Mouse (Mus musculus) limb, embryonic 15.5 days (tissue): ENCODE measurements around the gene Hoxb6. TPM values are rescaled to one million over a fixed set of nuclear protein-coding genes. Genes with fewer than 3 reads are reported as not detected.
A peak's percentile ranks its signal among the peaks of the same experiment; 100 is the strongest.

Source experiments
- ATAC-seq: fragments of 200-750 bp; cut with Nextera tagmentation; 2 replicates; pipeline ENCODE4 v1.8.0; 2017; ENCODE audit warnings: low read depth, moderate TSS enrichment; ENCODE audit not compliant: insufficient number of reproducible peaks, low FRiP score, low TSS enrichment
- H3K27ac ChIP-seq: fragments of 300-500 bp; sonication (generic); 2 replicates; pipeline ENCODE4 v1.5.1; 2015; ENCODE audit warnings: moderate library complexity, mild to moderate bottlenecking, inconsistent platforms
- H3K27me3 ChIP-seq: fragments of 300-500 bp; sonication (generic); 2 replicates; pipeline ENCODE4 v1.6.1; 2015; ENCODE audit warnings: inconsistent platforms
- H3K36me3 ChIP-seq: fragments of 300-500 bp; sonication (generic); 2 replicates; pipeline ENCODE4 v1.6.1; 2015; ENCODE audit warnings: inconsistent platforms
- H3K4me1 ChIP-seq: fragments of 300-500 bp; sonication (generic); 2 replicates; pipeline ENCODE4 v1.6.1; 2015; ENCODE audit warnings: inconsistent platforms
- H3K4me2 ChIP-seq: fragments of 300-500 bp; sonication (generic); 2 replicates; pipeline ENCODE4 v1.6.1; 2015; ENCODE audit warnings: mild to moderate bottlenecking, inconsistent platforms
- H3K4me3 ChIP-seq: fragments of 300-500 bp; sonication (generic); 2 replicates; pipeline ENCODE4 v1.5.1; 2015; ENCODE audit warnings: mild to moderate bottlenecking, inconsistent platforms
- H3K9ac ChIP-seq: fragments of 300-500 bp; sonication (generic); 2 replicates; pipeline ENCODE4 v1.6.1; 2015; ENCODE audit warnings: inconsistent platforms
- H3K9me3 ChIP-seq: fragments of 300-500 bp; sonication (generic); 2 replicates; pipeline ENCODE4 v1.6.1; 2016; ENCODE audit warnings: inconsistent platforms
- WGBS: fragments of 180-500 bp; shearing (Covaris S2); methylation state at CpG from one replicate; pipeline ENCODE4 v1.1.7; 2015; 5-methylcytosine and 5-hydroxymethylcytosine counted together
- polyA plus RNA-seq: library from polyadenylated mRNA; unstranded; fragments of >200 nt; fragmentation: Nextera tagmentation; extraction: Ambion mirVana; gene quantifications from 2 replicates; pipeline ENCODE4 v1.2.1, GENCODE M21; 2015

Gene Hoxb6
- 0.31 and 0.55 TPM in 2 replicates for polyA plus RNA-seq

DNA sequence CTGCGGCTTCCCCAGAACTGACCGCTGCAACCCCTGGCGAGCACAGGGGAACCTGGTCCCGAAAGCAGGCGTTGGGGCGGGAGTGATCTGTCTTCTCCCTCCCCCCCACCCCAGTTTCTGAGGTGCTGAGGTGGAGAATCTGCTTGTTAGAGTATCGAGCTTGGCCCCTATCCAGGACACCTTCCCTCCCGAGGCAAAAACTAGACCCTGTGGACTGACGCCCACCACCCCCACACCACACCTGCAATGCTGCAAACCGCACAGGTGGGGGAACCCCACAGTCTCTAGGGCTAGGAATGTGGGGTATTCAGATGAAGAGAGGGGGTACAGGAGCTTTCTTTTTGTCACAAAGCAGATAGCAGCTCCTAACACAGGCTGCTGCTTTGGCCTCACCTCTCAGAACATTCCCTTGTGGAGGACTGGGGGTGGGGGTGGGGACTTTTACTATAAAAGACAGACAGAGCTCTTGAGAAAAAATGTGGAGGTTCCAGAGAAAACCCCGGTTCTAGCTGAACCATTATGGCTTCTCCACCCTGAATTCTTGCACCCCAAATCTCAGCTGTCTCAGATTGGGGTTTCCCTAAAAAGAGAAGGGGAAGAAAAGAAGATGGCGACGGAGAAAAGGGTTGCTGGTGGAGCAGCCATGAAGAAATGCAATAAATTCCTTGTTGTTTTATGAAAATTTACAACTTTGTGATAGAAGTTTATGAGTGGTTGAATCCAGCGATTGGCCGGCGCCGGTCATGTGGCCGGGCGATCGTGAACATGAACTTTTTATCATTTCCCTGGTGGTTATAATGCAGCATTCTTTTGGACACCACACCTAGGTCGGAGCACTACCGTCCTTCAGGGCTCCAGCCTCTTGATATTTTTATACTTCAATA lies at the start of gene Hoxb6:
TSS of gene Hoxb6 (plus strand) at position 796 of the 884 bp plus-strand sequence.
- WGBS: 6% methylated on average over 22 of the region's 22 CpGs
- Histone ChIP-seq H3K4me3 (peak within 1 kb of the TSS; percentile 28), H3K4me2 (peak within 1 kb of the TSS; percentile 4; the same call in 1 of the 2 replicates)

DNA sequence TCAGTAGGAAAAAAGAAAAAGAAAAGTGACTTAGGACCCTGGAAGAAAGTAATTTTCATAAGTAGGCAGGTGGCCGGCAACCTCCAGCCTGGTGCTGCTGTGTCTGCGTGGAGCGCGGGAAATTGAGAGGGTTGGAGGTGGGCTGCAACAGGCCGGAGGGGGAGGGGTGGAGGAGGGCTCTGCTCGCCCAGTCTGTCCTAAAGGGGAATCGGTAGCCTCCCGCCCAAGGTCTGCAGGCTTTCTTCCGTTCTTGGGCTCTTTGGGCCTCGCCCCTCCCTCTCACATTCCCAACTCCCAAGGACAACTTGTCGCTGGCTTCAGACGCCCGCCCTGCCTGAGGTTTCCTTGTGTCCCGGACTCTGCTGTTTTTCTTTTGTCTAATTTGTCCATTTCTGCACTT lies 41.4 kb upstream of the Hoxb6 start:
- no peak for ATAC-seq
- Histone ChIP-seq H3K36me3 (no peaks in the 10 kb centered on the region), H3K9me3 (no peaks in the 10 kb centered on the region), H3K4me1 (peaks cover 22% of the 10 kb centered on the region), H3K4me3 (peak overlapping the region; percentile 36), H3K9ac (no peak overlapping the region), H3K27me3 (peaks cover 63% of the 10 kb centered on the region), H3K4me2 (no peak overlapping the region), H3K27ac (no peak overlapping the region)
- 1% methylated on average over 14 of the region's 14 CpGs for WGBS

More for the DNA sequence above, at the start of gene Hoxb6:
- H3K27me3 ChIP-seq: peaks cover 98% of the 10 kb centered on the region
- H3K9ac ChIP-seq: no peak within 1 kb of the TSS
- H3K9me3 ChIP-seq: no peaks in the 10 kb centered on the region
- H3K4me1 ChIP-seq: peaks cover 16% of the 10 kb centered on the region
- no peak for ATAC-seq
- H3K36me3 ChIP-seq: no peaks in the 10 kb centered on the region
- H3K27ac ChIP-seq: no peak within 1 kb of the TSS; the same call in 1 of the 2 replicates

DNA sequence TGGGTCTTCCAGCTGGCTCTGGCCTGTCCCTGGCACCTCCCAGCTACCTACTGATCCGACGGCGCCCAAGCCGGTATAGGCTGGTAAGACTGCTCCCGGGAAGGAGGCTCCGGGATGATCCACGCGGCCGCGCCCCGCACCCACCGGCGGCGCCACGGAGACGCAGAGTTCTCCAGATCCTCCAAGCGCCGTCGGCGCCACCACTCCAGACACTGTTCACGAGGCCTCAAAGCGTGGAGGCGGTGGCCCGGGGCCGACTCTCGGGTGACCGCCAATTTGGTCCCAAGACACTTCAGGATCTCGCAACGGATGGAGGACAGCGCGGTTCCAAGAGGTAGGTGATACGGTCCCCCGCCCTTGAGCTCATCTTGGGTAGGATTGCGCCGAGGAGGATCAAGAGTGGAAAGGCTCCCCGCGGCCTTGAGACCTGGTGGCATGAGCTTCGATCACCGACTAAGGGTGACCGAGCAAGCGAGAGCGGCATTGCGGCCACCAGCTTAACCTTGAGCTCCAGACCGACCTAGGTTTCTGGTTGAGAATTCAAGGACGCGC lies 40.7 kb upstream of the Hoxb6 start:
- 0 out of 2 replicates have a peak overlapping the region, but pooled peaks have one; percentile 27 for H3K27ac ChIP-seq
- H3K4me2 ChIP-seq: peak overlapping the region; percentile 36
- peaks cover 22% of the 10 kb centered on the region for H3K4me1 ChIP-seq
- 1% methylated on average over 46 of the region's 46 CpGs for WGBS
- H3K9ac ChIP-seq: peak overlapping the region; percentile 23
- H3K27me3 ChIP-seq: peaks cover 70% of the 10 kb centered on the region
- ATAC-seq: no peak
- no peaks in the 10 kb centered on the region for H3K36me3 ChIP-seq
- H3K9me3 ChIP-seq: no peaks in the 10 kb centered on the region
- H3K4me3 ChIP-seq: peak overlapping the region; percentile 36

DNA sequence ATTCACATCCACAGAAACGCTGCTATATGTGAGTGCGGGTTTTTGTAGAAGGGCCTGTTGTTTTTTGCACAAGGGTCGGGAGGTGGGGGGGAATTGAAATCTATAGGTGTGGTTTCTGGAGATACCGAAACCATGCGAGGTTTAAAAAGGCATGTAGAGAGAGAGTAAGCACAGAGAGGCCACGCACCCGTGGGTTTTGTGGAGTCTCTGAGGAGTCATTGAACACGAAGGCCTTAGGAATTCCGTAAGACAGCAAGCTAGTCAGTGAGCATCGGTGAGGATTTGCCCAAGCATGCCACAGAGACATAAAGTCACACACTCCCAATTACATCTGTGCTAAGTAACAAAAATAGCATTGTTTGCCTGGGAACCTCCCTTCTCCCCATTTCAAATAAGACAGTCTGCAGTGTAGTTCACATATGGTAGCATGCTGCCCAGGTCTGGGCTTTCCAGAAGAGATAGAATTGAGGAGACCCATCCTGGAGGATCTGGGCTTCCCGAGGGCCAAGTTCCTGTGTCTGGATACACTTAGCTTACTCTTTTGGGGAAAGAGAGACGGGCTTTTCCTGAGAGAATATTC lies 39.6 kb upstream of the Hoxb6 start:
- no peaks in the 10 kb centered on the region for H3K9me3 ChIP-seq
- no peak for ATAC-seq
- no peak overlapping the region for H3K9ac ChIP-seq
- peak overlapping the region; percentile 36; the same call in 1 of the 2 replicates for H3K4me2 ChIP-seq
- H3K36me3 ChIP-seq: no peaks in the 10 kb centered on the region
- peaks cover 22% of the 10 kb centered on the region for H3K4me1 ChIP-seq
- H3K4me3 ChIP-seq: peak overlapping the region; percentile 36
- H3K27ac ChIP-seq: no peak overlapping the region
- peaks cover 79% of the 10 kb centered on the region for H3K27me3 ChIP-seq
- WGBS: 5% methylated on average over 12 of the region's 12 CpGs

DNA sequence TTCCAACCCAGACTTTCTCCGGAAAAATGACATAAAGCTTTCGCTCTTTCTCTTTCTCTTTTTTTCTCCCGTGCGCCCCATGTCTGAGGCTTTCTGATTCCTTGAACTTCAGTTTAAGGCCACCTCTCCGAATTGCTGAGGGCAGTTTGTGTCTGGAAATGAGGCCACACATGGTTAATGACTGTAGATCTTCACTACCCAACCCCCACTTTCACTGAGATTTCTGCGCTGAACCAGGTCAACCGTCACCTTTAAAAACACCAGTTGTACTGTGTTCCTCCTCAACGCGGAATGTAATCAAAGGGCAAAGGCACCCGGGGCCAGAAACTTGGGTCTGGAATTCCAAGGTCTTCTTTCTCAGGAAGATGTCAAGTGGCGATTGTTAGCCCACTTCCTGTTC lies 38.1 kb upstream of the Hoxb6 start:
- peaks cover 95% of the 10 kb centered on the region for H3K27me3 ChIP-seq
- ATAC-seq: no peak
- 0 out of 2 replicates have a peak overlapping the region, but pooled peaks have one; percentile 3 for H3K4me3 ChIP-seq

DNA sequence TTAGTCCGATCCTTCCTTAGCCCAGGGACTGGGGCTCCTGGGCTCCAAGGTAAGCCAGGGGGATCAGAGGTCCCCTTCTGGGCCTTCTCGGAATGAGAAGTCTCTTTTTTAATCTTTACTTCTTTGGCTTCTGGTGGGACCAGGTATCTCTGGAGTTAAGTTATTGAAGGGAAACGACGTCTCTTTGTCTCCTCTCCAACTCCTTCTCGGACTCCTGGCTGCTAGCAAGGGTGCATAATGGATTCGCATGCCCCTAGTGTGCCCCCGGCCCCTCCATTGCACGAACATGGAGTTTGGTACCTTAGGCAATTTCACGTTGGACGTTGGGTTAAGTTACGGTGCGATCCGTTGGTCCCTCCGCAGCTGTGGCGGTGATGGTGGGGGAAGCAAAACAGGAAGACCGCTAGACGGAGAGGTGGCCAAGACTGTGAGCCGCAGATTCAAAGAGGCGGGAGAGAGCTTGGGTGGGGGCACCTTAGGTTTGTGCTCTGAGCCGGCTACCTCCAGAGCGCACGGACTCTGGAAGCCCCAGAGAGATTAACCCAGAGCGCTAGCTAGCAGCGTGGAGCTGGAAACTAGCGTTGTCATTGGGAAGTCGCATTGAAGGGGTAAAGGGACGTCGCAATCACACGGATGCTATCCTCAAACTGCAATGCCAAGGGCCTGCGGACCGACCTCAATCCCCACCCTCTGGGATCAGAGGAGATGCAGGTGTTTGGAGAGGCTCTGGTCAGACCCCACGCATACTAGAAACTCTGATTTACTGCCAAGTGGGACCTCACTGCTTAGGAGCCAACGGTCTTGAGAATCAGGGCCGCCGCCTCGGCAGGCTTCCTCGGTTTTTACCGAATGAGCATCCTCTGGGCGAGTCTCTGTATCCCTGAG lies 36.9 kb upstream of the Hoxb6 start:
- no peaks in the 10 kb centered on the region for H3K36me3 ChIP-seq
- H3K9me3 ChIP-seq: no peaks in the 10 kb centered on the region
- peaks cover 26% of the 10 kb centered on the region for H3K4me1 ChIP-seq
- peaks cover 96% of the 10 kb centered on the region for H3K27me3 ChIP-seq
- no peak overlapping the region for H3K27ac ChIP-seq
- H3K4me2 ChIP-seq: no peak overlapping the region
- no peak overlapping the region for H3K4me3 ChIP-seq
- no peak overlapping the region for H3K9ac ChIP-seq
- ATAC-seq: no peak
- 7% methylated on average over 39 of the region's 39 CpGs for WGBS

More for the DNA sequence above, 38.1 kb upstream of the Hoxb6 start:
- Histone ChIP-seq H3K36me3 (no peaks in the 10 kb centered on the region), H3K4me1 (peaks cover 22% of the 10 kb centered on the region), H3K9ac (no peak overlapping the region), H3K4me2 (no peak overlapping the region), H3K9me3 (no peaks in the 10 kb centered on the region), H3K27ac (no peak overlapping the region)
- WGBS: 4% methylated on average over 11 of the region's 11 CpGs

DNA sequence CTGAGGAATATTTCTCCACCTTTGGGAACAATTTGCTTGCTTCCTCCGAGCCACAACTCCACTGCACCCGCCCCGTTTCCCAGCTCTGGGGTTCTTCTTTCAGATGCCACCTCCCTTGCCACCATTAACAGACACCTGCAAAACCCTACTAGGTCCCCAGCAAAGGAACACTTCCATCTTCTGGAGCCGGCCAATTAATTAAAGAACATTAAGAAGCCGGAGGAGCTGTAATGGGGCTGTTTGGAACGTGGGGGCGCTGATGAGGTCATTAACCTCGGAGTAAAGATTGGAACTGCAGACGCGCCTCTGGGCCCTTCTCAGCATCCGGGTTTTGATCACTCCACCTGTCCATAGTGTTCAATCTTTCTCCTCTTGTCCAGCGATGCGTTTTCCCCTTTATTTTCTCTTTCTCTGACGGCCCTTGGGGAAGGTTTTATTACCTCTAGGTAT lies 36.3 kb upstream of the Hoxb6 start:
- WGBS: 12% methylated on average over 14 of the region's 14 CpGs
- ATAC-seq: no peak

DNA sequence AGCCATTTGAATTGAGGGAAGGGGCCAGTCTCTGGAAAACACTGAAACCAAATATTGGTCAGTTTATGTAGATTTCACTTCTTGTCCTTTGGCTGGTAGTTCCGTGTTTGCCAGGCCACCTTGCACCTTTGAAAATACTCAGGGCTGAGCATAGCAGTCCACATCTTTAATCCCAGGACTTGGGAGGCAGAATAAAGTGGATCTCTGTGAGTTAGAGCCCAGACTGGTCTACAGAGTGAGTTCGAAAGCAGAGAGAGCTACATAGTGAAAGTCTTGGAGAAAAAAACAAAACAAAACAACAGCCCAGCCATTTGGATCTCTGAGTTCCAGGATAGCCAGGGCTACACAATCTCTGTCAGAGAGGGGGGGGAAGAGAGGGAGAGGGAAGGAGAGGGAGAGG lies 35.1 kb upstream of the Hoxb6 start:
- H3K27ac ChIP-seq: no peak overlapping the region
- WGBS: 37% methylated on average over 2 of the region's 2 CpGs
- peaks cover 23% of the 10 kb centered on the region for H3K4me1 ChIP-seq
- H3K27me3 ChIP-seq: peaks cover 97% of the 10 kb centered on the region
- H3K4me2 ChIP-seq: no peak overlapping the region
- H3K9me3 ChIP-seq: no peaks in the 10 kb centered on the region
- H3K9ac ChIP-seq: no peak overlapping the region
- H3K36me3 ChIP-seq: no peaks in the 10 kb centered on the region
- no peak overlapping the region for H3K4me3 ChIP-seq
- ATAC-seq: no peak

More for the DNA sequence above, 36.3 kb upstream of the Hoxb6 start:
- Histone ChIP-seq H3K36me3 (no peaks in the 10 kb centered on the region), H3K4me3 (no peak overlapping the region), H3K4me1 (peaks cover 24% of the 10 kb centered on the region), H3K9ac (no peak overlapping the region), H3K9me3 (no peaks in the 10 kb centered on the region), H3K27me3 (peaks cover 96% of the 10 kb centered on the region), H3K4me2 (no peak overlapping the region), H3K27ac (no peak overlapping the region)

DNA sequence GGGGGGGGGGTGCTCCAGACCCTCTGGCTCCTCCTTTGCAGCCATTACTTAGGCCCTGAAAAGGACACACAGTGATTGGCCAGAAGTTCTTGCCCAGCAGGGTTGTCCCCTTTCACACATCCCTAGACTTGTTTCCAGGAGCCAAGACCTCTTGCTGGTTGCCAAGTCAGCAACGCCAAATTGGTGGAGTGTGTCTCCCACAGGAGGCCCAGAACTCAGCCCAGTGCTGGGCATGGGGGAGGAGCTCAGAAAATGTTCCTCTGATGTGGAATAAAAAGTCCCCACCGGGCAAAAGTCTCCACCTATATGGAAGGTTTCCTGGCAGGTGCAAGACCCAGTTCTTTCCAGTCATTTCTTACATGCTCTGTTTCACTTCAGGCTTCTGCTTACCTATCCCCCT lies 33.2 kb upstream of the Hoxb6 start:
- WGBS: 8% methylated on average over 2 of the region's 2 CpGs
- Histone ChIP-seq H3K36me3 (no peaks in the 10 kb centered on the region), H3K9ac (no peak overlapping the region), H3K27ac (no peak overlapping the region), H3K4me2 (no peak overlapping the region), H3K4me1 (peaks cover 23% of the 10 kb centered on the region), H3K9me3 (no peaks in the 10 kb centered on the region), H3K4me3 (no peak overlapping the region), H3K27me3 (peaks cover 97% of the 10 kb centered on the region)
- no peak for ATAC-seq

DNA sequence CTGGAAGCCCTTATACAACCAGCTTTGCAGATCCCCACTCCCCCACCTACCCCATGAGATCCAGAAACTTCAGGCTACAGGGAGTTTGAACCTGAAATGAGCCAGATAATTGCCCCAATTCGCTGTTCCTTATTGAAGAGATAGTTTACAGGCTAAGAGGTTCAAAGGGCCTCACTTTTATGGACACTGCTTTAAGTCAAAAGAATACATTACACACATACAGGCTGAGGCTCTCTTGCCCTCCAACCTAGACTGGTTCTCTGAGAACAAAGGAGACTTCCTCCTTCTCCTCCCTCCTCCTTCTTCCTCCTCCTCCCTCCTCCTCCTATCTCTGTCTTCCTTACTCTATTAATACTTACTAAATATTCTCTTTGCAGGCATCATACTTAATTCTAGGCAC lies 32.8 kb upstream of the Hoxb6 start:
- H3K27me3 ChIP-seq: peaks cover 97% of the 10 kb centered on the region
- no peaks in the 10 kb centered on the region for H3K36me3 ChIP-seq
- H3K27ac ChIP-seq: no peak overlapping the region
- no peak overlapping the region for H3K4me2 ChIP-seq
- 13% methylated on average over 1 of the region's 1 CpGs for WGBS
- ATAC-seq: no peak
- peaks cover 23% of the 10 kb centered on the region for H3K4me1 ChIP-seq
- H3K9me3 ChIP-seq: no peaks in the 10 kb centered on the region
- no peak overlapping the region for H3K4me3 ChIP-seq
- no peak overlapping the region for H3K9ac ChIP-seq

DNA sequence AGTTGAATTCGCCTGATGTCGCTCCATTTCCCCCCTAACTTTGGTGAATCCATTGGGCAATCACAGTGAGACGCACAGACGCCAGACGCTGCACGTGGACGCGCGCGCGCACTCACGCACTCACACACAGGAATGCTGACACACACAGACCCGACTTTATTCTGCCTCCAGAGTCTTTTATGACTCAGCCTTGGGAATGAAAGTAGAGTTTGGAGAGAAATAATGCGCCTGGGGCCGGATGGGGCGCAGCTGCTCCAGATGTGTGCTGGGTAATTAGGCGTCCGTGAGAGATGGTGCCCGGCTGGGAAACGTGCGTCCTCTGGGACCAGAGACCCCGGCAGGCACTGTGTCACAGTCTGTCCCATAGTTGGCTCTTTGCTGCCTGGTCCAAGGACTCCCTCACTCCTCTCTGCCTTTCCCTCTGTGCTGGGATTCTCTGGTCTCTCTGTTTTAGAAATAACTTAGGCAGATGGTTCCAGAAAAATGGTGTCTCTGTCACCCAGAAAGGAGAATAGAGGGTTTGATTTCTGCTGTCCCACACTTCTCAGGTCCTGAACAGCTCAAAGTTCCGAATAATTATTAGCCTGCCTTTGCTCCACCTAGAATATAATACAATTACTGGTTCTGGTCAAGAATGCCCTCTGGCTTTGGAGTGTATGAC lies 31.8 kb upstream of the Hoxb6 start:
- Histone ChIP-seq H3K4me3 (peak overlapping the region; percentile 9; the same call in 1 of the 2 replicates), H3K4me2 (0 out of 2 replicates have a peak overlapping the region, but pooled peaks have one; percentile 14), H3K27ac (no peak overlapping the region), H3K9ac (no peak overlapping the region), H3K27me3 (peaks cover 96% of the 10 kb centered on the region), H3K36me3 (no peaks in the 10 kb centered on the region), H3K4me1 (peaks cover 17% of the 10 kb centered on the region), H3K9me3 (no peaks in the 10 kb centered on the region)
- WGBS: under 1% methylated on average over 23 of the region's 23 CpGs
- no peak for ATAC-seq
